Mouse (Mus musculus) cerebral cortex, adult 2 months (tissue): ENCODE data around the gene Defb10.

ENCODE experiments used
- WGBS: fragments of 180-500 bp; shearing (Covaris S2); methylation state at CpG from one replicate; pipeline ENCODE4 v1.1.7; 2018; 5-methylcytosine and 5-hydroxymethylcytosine counted together

Defb10 gene

DNA sequence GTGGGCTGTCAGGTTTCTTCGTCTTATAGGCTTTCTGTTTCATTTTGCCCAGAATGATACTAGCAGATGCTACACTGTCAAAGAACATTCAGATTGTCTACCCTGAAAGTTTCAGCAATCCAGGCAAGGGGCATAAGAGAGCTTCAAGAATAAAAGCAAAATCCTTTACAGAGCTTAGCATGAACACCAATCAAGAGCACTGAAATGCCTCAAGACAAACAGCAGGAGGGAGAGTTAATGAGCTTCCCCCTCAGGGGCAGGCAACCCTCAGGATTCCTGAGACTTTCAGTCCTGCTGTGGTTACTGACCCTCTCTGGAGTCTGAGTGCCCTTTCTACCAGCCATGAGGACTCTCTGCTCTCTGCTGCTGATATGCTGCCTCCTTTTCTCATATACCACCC lies at the start of gene Defb10:
Gene Defb10 (plus strand): TSS at position 316 of the 400 bp plus-strand sequence.
- 23% methylated on average over 1 of the region's 1 CpGs for WGBS

DNA sequence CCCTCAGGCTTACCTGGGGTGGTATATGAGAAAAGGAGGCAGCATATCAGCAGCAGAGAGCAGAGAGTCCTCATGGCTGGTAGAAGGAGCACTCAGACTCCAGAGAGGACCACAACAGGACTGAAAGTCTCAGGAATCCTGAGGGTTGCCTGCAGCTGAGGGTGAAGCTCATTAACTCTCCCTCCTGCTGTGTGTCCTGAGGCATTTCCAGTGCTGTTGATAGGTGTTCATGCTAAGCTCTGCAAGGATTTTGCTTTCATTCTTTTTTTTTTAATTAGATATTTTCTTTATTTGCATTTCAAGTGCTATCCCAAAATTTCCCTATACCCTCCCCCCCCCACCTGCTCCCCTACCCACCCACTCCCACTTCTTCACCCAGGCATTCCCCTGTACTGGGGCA lies 26.6 kb downstream of the Defb10 start, which contains the start of gene Defb9:
Gene Defb9 (minus strand): TSS at position 101 of the 400 bp plus-strand sequence.

DNA sequence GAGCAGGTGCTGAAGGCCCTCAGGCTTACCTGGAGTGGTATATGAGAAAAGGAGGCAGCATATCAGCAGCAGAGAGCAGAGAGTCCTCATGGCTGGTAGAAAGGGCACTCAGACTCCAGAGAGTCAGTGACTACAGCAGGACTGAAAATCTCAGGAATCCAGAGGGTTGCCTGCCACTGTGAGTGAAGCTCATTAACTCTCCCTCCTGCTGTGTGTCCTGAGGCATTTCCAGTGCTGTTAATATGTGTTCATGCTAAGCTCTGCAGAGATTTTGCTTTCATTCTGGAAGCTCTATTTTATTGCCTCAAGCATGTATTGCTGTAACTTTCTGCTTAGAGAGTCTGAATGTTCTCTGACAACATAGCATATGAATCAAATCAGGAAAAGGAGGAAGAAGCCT lies 47.6 kb downstream of the Defb10 start, which contains the start of gene Defb11:
Gene Defb11 (minus strand): TSS at position 123 of the 400 bp plus-strand sequence.

